Mouse (Mus musculus) ES-E14 (cell line): ENCODE data around the gene Fam155a.

ENCODE experiments used
- CHD2 ChIP-seq: IDR thresholded peaks from 2 replicates; pipeline ENCODE4 v1.6.1; 2014; ENCODE audit warnings: mild to moderate bottlenecking, low read depth, low read length, inconsistent platforms
- ZNF384 ChIP-seq: IDR thresholded peaks from 2 replicates; pipeline ENCODE4 v1.6.1; 2012; ENCODE audit warnings: low read depth, low read length, inconsistent platforms

DNA sequence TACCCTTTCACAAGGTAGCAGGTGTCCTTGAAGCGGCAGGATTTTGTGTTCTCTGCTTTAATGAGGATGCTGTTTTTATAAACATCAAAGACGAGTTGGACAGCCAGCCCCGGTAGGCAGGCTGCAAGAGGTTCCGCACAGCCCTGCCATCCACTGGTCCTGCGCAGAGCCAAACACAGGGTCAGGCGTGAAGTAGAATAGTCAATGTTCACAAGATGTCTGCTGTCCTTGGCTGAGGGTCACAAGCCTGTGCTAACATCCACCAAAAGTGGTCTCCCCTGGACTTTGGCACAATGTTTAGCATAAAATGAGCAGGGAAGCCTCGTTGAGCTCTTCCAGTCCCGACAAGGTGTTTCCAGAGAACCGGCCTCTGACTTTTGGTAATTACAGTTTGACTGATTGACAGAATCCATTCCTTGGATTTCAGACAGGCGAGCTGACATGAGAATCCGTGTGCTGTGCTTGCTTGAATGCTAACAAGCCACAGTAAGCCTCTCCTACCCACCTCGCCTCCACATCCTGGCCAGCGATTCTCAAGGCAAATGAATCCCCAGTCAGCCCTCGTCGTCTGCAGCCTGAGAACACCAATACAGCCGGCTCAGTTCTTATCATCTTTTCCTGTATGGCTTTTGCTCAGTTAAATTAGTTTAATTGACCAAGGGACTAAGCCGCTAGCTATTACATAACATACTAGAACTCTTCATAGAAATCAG lies 522.7 kb downstream of the Fam155a start:
- TF ChIP-seq ZNF384, result no peak
- TF ChIP-seq CHD2, result no peak
